23 mouse cellular contexts compared by ENCODE assay signal in the genomic region with DNA sequence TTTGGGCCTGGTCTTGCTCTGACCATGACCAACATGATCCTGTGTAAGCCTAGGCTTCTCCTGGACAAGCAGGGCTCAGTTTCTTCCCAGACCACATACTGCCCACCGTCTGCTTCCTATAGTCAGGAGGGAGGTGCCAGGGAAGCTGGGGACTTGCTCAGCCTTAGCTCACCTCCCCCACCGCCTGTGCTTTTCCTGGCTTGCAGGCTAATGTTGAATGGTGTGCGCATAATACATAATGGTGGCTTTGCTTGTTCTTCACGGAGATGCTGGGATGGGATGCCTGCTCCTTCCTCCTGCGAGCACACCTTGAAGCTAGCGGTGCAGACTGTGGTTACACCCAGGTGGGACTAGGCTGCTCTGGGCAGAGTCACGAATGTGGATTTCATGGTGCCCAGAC.
DNase-seq lines count a peak whose midpoint lies in the region; ATAC-seq lines count a peak whose summit lies in the region.
"Had no signal": no experiment of that assay in that cellular context is flagged by ENCODE, and none has a peak within 500 bp of the region (broad histone marks: within the 10 kb centered on the region; RNA-seq: fewer than 3 reads in every experiment).

No protein-coding gene starts in this region.

- DNase-seq in midbrain, embryonic 11.5 days (ENCODE audit: low spot score, missing footprints): peak; percentile 84
- DNase-seq in ES-CJ7 (ENCODE audit: low read depth, low spot score): peak; percentile 60
- DNase-seq in limb, embryonic 10.5 days (ENCODE audit: low spot score): no peak
- no peak for DNase-seq in hindbrain, embryonic 14.5 days (ENCODE audit: low spot score)
- DNase-seq: adrenal gland, adult 2 months; adrenal gland, postnatal 14 days; cerebellum, adult 11 months; cerebellum, adult 2 months; cerebellum, adult 9-11 months; cerebellum, postnatal 25 days; gastrocnemius, postnatal 25 days; heart, adult 18-20 months; heart, postnatal 10 days; heart, postnatal 36 days had no signal

- no peak overlapping the region for H3K4me3 ChIP-seq in midbrain, embryonic 11.5 days (ENCODE audit: low read depth, low read length)
- no peak overlapping the region for H3K4me3 ChIP-seq in midbrain, embryonic 13.5 days (replicated peaks)
- H3K4me3 ChIP-seq in limb, embryonic 10.5 days: no peak overlapping the region
- no peak overlapping the region for H3K4me3 ChIP-seq in hindbrain, embryonic 14.5 days (replicated peaks; ENCODE audit: low read length)
- H3K4me3 ChIP-seq: forebrain, embryonic 15.5 days; heart, embryonic 12.5 days; heart, embryonic 15.5 days; hindbrain, embryonic 10.5 days; hindbrain, embryonic 13.5 days had no signal

- 75% methylated on average over 7 of the region's 7 CpGs for WGBS in midbrain, embryonic 11.5 days
- 71% methylated on average over 7 of the region's 7 CpGs for WGBS in midbrain, embryonic 13.5 days
- WGBS in limb, embryonic 10.5 days: 73% methylated on average over 7 of the region's 7 CpGs
- WGBS in hindbrain, embryonic 14.5 days: 70% methylated on average over 7 of the region's 7 CpGs

- H3K9ac ChIP-seq in midbrain, embryonic 11.5 days (ENCODE audit: low read length): no peak overlapping the region
- H3K9ac ChIP-seq in midbrain, embryonic 13.5 days (replicated peaks): no peak overlapping the region
- no peak overlapping the region for H3K9ac ChIP-seq in hindbrain, embryonic 14.5 days
- H3K9ac ChIP-seq: forebrain, embryonic 15.5 days; heart, embryonic 12.5 days; heart, embryonic 15.5 days; hindbrain, embryonic 13.5 days had no signal

- H3K27ac ChIP-seq in midbrain, embryonic 11.5 days (ENCODE audit: low read depth, low read length): no peak overlapping the region
- H3K27ac ChIP-seq in midbrain, embryonic 13.5 days: no peak overlapping the region
- H3K27ac ChIP-seq in limb, embryonic 10.5 days: 0 out of 2 replicates have a peak overlapping the region, but pooled peaks have one; percentile 23
- H3K27ac ChIP-seq in hindbrain, embryonic 14.5 days: no peak overlapping the region
- H3K27ac ChIP-seq: forebrain, embryonic 15.5 days; heart, embryonic 15.5 days; hindbrain, embryonic 10.5 days; hindbrain, embryonic 13.5 days; hindbrain, postnatal 0 days had no signal

- no peaks in the 10 kb centered on the region for H3K27me3 ChIP-seq in midbrain, embryonic 11.5 days (ENCODE audit: control insufficient read depth, insufficient read depth, low read length)
- H3K27me3 ChIP-seq in midbrain, embryonic 13.5 days: peaks cover 7% of the 10 kb centered on the region; the same call in 1 of the 2 replicates
- peaks cover 5% of the 10 kb centered on the region; the same call in 1 of the 2 replicates for H3K27me3 ChIP-seq in limb, embryonic 10.5 days (ENCODE audit: low read depth, poor library complexity, severe bottlenecking)
- no peaks in the 10 kb centered on the region for H3K27me3 ChIP-seq in hindbrain, embryonic 14.5 days (ENCODE audit: control insufficient read depth, insufficient read depth, low read length)
- H3K27me3 ChIP-seq: forebrain, embryonic 15.5 days had no signal

- no peaks in the 10 kb centered on the region for H3K36me3 ChIP-seq in midbrain, embryonic 11.5 days (ENCODE audit: control insufficient read depth, insufficient read depth, low read length)
- H3K36me3 ChIP-seq in midbrain, embryonic 13.5 days: no peaks in the 10 kb centered on the region
- no peaks in the 10 kb centered on the region for H3K36me3 ChIP-seq in limb, embryonic 10.5 days
- H3K36me3 ChIP-seq in hindbrain, embryonic 14.5 days (replicated peaks; ENCODE audit: control insufficient read depth, insufficient read depth): no peaks in the 10 kb centered on the region
- H3K36me3 ChIP-seq: forebrain, embryonic 15.5 days; heart, embryonic 12.5 days; heart, embryonic 15.5 days; hindbrain, embryonic 10.5 days; hindbrain, embryonic 13.5 days had no signal

- peaks cover 7% of the 10 kb centered on the region; the same call in 1 of the 2 replicates for H3K4me1 ChIP-seq in midbrain, embryonic 11.5 days (ENCODE audit: control insufficient read depth, insufficient read depth, low read length)
- H3K4me1 ChIP-seq in midbrain, embryonic 13.5 days (replicated peaks): peaks cover 35% of the 10 kb centered on the region
- H3K4me1 ChIP-seq in limb, embryonic 10.5 days: peaks cover 35% of the 10 kb centered on the region
- H3K4me1 ChIP-seq in hindbrain, embryonic 14.5 days (replicated peaks; ENCODE audit: control insufficient read depth, insufficient read depth, low read length): peaks cover 14% of the 10 kb centered on the region
- H3K4me1 ChIP-seq: heart, embryonic 12.5 days; heart, embryonic 15.5 days had no signal

- ATAC-seq in midbrain, embryonic 11.5 days (ENCODE audit: low FRiP score): no peak
- ATAC-seq in midbrain, embryonic 13.5 days: no peak
- ATAC-seq in hindbrain, embryonic 14.5 days (ENCODE audit: low FRiP score): no peak
- ATAC-seq in inflammation-experienced regulatory T-cells, adult 6 months: no peak
- ATAC-seq: forebrain, embryonic 15.5 days; hindbrain, postnatal 0 days; intestine, postnatal 0 days had no signal

- no peaks in the 10 kb centered on the region for H3K9me3 ChIP-seq in midbrain, embryonic 11.5 days (ENCODE audit: control insufficient read depth, low read length)
- H3K9me3 ChIP-seq in midbrain, embryonic 13.5 days: no peaks in the 10 kb centered on the region
- no peaks in the 10 kb centered on the region for H3K9me3 ChIP-seq in limb, embryonic 10.5 days (replicated peaks)
- no peaks in the 10 kb centered on the region for H3K9me3 ChIP-seq in hindbrain, embryonic 14.5 days (ENCODE audit: control insufficient read depth, low read length)
- H3K9me3 ChIP-seq: forebrain, embryonic 15.5 days; heart, embryonic 12.5 days; heart, embryonic 15.5 days; hindbrain, embryonic 10.5 days; hindbrain, embryonic 13.5 days had no signal

- no peak overlapping the region for H3K4me2 ChIP-seq in midbrain, embryonic 11.5 days
- H3K4me2 ChIP-seq in midbrain, embryonic 13.5 days (replicated peaks): no peak overlapping the region
- H3K4me2 ChIP-seq in hindbrain, embryonic 14.5 days (replicated peaks): no peak overlapping the region
- H3K4me2 ChIP-seq: forebrain, embryonic 15.5 days; heart, embryonic 12.5 days; heart, embryonic 15.5 days; hindbrain, embryonic 13.5 days had no signal

Comparison
In these comparisons a context has a peak if more than half of its experiments do, and no peak if none do; other contexts are left out.
1. DNase-seq: peak in midbrain, embryonic 11.5 days (single experiment) and ES-CJ7 (single experiment); none in limb, embryonic 10.5 days (single experiment) and hindbrain, embryonic 14.5 days (single experiment).